In genomic region chr10:24785345-24785744, GRCm38 (mm10) we compare ENCODE assay signal across 25 mouse cellular contexts. TPM values are rescaled to one million over a fixed set of nuclear protein-coding genes. Genes with fewer than 3 reads are reported as not detected.
A peak's percentile ranks its signal among the peaks of the same experiment; 100 is the strongest.
DNase-seq lines count a peak whose midpoint lies in the region; ATAC-seq and TF ChIP-seq lines count a peak whose summit lies in the region.
"Had no signal": no experiment of that assay in that cellular context is flagged by ENCODE, and none has a peak within 500 bp of the region (broad histone marks: within the 10 kb centered on the region; RNA-seq: fewer than 3 reads in every experiment).

No protein-coding gene starts in this region.

- no peak for TF ChIP-seq CTCF in MEL (IDR thresholded peaks at IDR 0.05 in 2 of 3, conservative IDR thresholded peaks at IDR 0.05 in 1 of 3; ENCODE audit: control insufficient read depth in 1 of 3, insufficient read depth in 1 of 3, low read depth in 2 of 3, low read length in 3 of 3, poor library complexity in 1 of 3, severe bottlenecking in 1 of 3)

- TF ChIP-seq EP300 in MEL (IDR thresholded peaks at IDR 0.05; ENCODE audit: low read depth in 1 of 2, low read length in 2 of 2): no peak

- peak overlapping the region; percentile 67; the same call in 1 of the 2 replicates for H3K27ac ChIP-seq in MEL (ENCODE audit: control insufficient read depth, low read depth, low read length)
- peak overlapping the region; percentile 76 for H3K27ac ChIP-seq in liver, embryonic 13.5 days
- H3K27ac ChIP-seq in liver, embryonic 16.5 days (ENCODE audit: low read length): peak overlapping the region; percentile 49; the same call in 1 of the 2 replicates
- H3K27ac ChIP-seq: embryonic facial prominence, embryonic 12.5 days; embryonic facial prominence, embryonic 15.5 days; forebrain, embryonic 12.5 days; forebrain, embryonic 15.5 days; gastrocnemius, adult 2 months; hindbrain, embryonic 10.5 days; hindbrain, embryonic 13.5 days; hindbrain, postnatal 0 days had no signal

- H3K9ac ChIP-seq in MEL (ENCODE audit: control insufficient read depth, low read depth, low read length, poor library complexity, severe bottlenecking): 0 out of 2 replicates have a peak overlapping the region, but pooled peaks have one; percentile 7
- peak overlapping the region; percentile 10 for H3K9ac ChIP-seq in liver, embryonic 13.5 days
- H3K9ac ChIP-seq in liver, embryonic 16.5 days (ENCODE audit: low read depth, low read length): no peak overlapping the region
- H3K9ac ChIP-seq: embryonic facial prominence, embryonic 12.5 days; embryonic facial prominence, embryonic 15.5 days; forebrain, embryonic 12.5 days; forebrain, embryonic 15.5 days; hindbrain, embryonic 13.5 days had no signal

- H3K79me2 ChIP-seq in MEL (ENCODE audit: control insufficient read depth, insufficient read depth, low read length, poor library complexity): no peaks in the 10 kb centered on the region

- peaks cover 0 to 15% of the 10 kb centered on the region in 2 experiments; a peak in 2 of 4 replicates for H3K36me3 ChIP-seq in MEL (ENCODE audit: control insufficient read depth in 1 of 2, insufficient read depth in 2 of 2, low read length in 2 of 2)
- no peaks in the 10 kb centered on the region for H3K36me3 ChIP-seq in liver, embryonic 13.5 days
- no peaks in the 10 kb centered on the region for H3K36me3 ChIP-seq in liver, embryonic 16.5 days (ENCODE audit: control insufficient read depth, insufficient read depth)
- H3K36me3 ChIP-seq: embryonic facial prominence, embryonic 12.5 days; embryonic facial prominence, embryonic 15.5 days; forebrain, embryonic 12.5 days; forebrain, embryonic 15.5 days; hindbrain, embryonic 13.5 days had no signal

- peaks cover 14 to 32% of the 10 kb centered on the region in 2 experiments for H3K4me1 ChIP-seq in MEL (ENCODE audit: control insufficient read depth in 1 of 2, insufficient read depth in 2 of 2, low read length in 2 of 2)
- peaks cover 25% of the 10 kb centered on the region for H3K4me1 ChIP-seq in liver, embryonic 13.5 days (replicated peaks)
- peaks cover 2% of the 10 kb centered on the region; the same call in 1 of the 2 replicates for H3K4me1 ChIP-seq in liver, embryonic 16.5 days (ENCODE audit: control insufficient read depth, low read depth, low read length)
- H3K4me1 ChIP-seq: embryonic facial prominence, embryonic 12.5 days; forebrain, embryonic 12.5 days; hindbrain, embryonic 10.5 days; hindbrain, embryonic 13.5 days had no signal

- 0 out of 4 replicates have a peak overlapping the region, but pooled peaks of 1 of the 2 experiments have one; percentile 38 for H3K4me3 ChIP-seq in MEL (ENCODE audit: control insufficient read depth in 1 of 2, insufficient read depth in 1 of 2, low read depth in 2 of 2, low read length in 2 of 2)
- H3K4me3 ChIP-seq in liver, embryonic 13.5 days (replicated peaks): no peak overlapping the region
- no peak overlapping the region for H3K4me3 ChIP-seq in liver, embryonic 16.5 days (ENCODE audit: low read depth, low read length)
- H3K4me3 ChIP-seq: embryonic facial prominence, embryonic 12.5 days; embryonic facial prominence, embryonic 15.5 days; forebrain, embryonic 12.5 days; forebrain, embryonic 15.5 days; gastrocnemius, adult 2 months; hindbrain, embryonic 10.5 days; hindbrain, embryonic 13.5 days had no signal

- ATAC-seq in liver, embryonic 13.5 days (ENCODE audit: low read depth): peak; percentile 74
- peak; percentile 49; the same call in 1 of the 2 replicates for ATAC-seq in liver, embryonic 16.5 days (ENCODE audit: low read depth)
- no peak for ATAC-seq in erythroid progenitor cell, adult 5-6 weeks (replicated peaks; ENCODE audit: low FRiP score, poor library complexity, severe bottlenecking)
- ATAC-seq: forebrain, embryonic 15.5 days; hindbrain, postnatal 0 days; inflammation-experienced regulatory T-cells, adult 6 months; Patski had no signal

- no peak for TF ChIP-seq RAD21 in MEL (IDR thresholded peaks at IDR 0.05; ENCODE audit: low read depth, low read length)

- no peaks in the 10 kb centered on the region for H3K27me3 ChIP-seq in MEL (ENCODE audit: control insufficient read depth in 1 of 2, insufficient read depth in 2 of 2, low read length in 2 of 2)
- no peaks in the 10 kb centered on the region for H3K27me3 ChIP-seq in liver, embryonic 13.5 days
- H3K27me3 ChIP-seq in liver, embryonic 16.5 days (ENCODE audit: control insufficient read depth, insufficient read depth, low read depth, low read length): no peaks in the 10 kb centered on the region
- H3K27me3 ChIP-seq: embryonic facial prominence, embryonic 12.5 days; embryonic facial prominence, embryonic 15.5 days; forebrain, embryonic 12.5 days; forebrain, embryonic 15.5 days; hindbrain, embryonic 13.5 days had no signal

- no peak for TF ChIP-seq POLR2A in MEL (IDR thresholded peaks at IDR 0.05; ENCODE audit: control insufficient read depth in 1 of 2, insufficient read depth in 1 of 2, low read depth in 1 of 2, low read length in 2 of 2, poor library complexity in 1 of 2)

- peak; percentile 2 for DNase-seq in heart, adult 11 months
- DNase-seq in heart, adult 8-10 months (ENCODE audit: low spot score): no peak
- no peak for DNase-seq in MEL (ENCODE audit: low read depth, low spot score)
- DNase-seq in liver, embryonic 13.5 days: no peak
- DNase-seq in frontal cortex, postnatal 25 days (ENCODE audit: low spot score in 2 of 2): no peak
- DNase-seq: adrenal gland, postnatal 14 days; cerebellum, adult 11 months; cerebellum, adult 2 months; cerebellum, adult 9-11 months; cerebellum, postnatal 25 days; gastrocnemius, adult 2 months; gastrocnemius, postnatal 14 days; heart, adult 18-20 months had no signal

- WGBS in liver, embryonic 13.5 days (ENCODE audit: insufficient replicate concordance): 53% methylated on average over 4 of the region's 4 CpGs
- 48% methylated on average over 4 of the region's 4 CpGs for WGBS in liver, embryonic 16.5 days (ENCODE audit: insufficient replicate concordance)

- H3K4me2 ChIP-seq in liver, embryonic 13.5 days: peak overlapping the region; percentile 43
- H3K4me2 ChIP-seq in liver, embryonic 16.5 days (ENCODE audit: low read depth, low read length): no peak overlapping the region
- H3K4me2 ChIP-seq: embryonic facial prominence, embryonic 12.5 days; embryonic facial prominence, embryonic 15.5 days; forebrain, embryonic 12.5 days; forebrain, embryonic 15.5 days; heart, embryonic 11.5 days; hindbrain, embryonic 13.5 days had no signal

- no peaks in the 10 kb centered on the region for H3K9me3 ChIP-seq in MEL (replicated peaks; ENCODE audit: insufficient read depth, low read length)
- H3K9me3 ChIP-seq in liver, embryonic 13.5 days (replicated peaks): no peaks in the 10 kb centered on the region
- no peaks in the 10 kb centered on the region for H3K9me3 ChIP-seq in liver, embryonic 16.5 days (replicated peaks; ENCODE audit: control insufficient read depth, low read length)
- H3K9me3 ChIP-seq: embryonic facial prominence, embryonic 12.5 days; embryonic facial prominence, embryonic 15.5 days; forebrain, embryonic 12.5 days; forebrain, embryonic 15.5 days; hindbrain, embryonic 10.5 days; hindbrain, embryonic 13.5 days had no signal

TF ChIP-seq in MEL, 35 proteins besides CTCF, POLR2A, EP300 and RAD21:
- TF ChIP-seq BHLHE40 (IDR thresholded peaks at IDR 0.05; ENCODE audit: borderline replicate concordance, low read depth, low read length) (no peak), MXI1 (IDR thresholded peaks at IDR 0.05; ENCODE audit: low read depth, low read length) (no peak), NRF1 (IDR thresholded peaks at IDR 0.05; ENCODE audit: insufficient read depth, low read depth, low read length, poor library complexity, severe bottlenecking) (no peak), MAFK (IDR thresholded peaks at IDR 0.05; ENCODE audit: borderline replicate concordance, low read depth, low read length) (no peak), JUND (IDR thresholded peaks at IDR 0.05; ENCODE audit: low read depth, low read length) (no peak), POLR2AphosphoS2 (IDR thresholded peaks at IDR 0.05; ENCODE audit: low read length) (no peak), ETS1 (IDR thresholded peaks at IDR 0.05; ENCODE audit: low read depth, low read length) (no peak), SMC3 (IDR thresholded peaks at IDR 0.05; ENCODE audit: low read depth, low read length) (no peak), TAL1 (IDR thresholded peaks at IDR 0.05; ENCODE audit: low read length) (no peak), CHD2 (IDR thresholded peaks at IDR 0.05; ENCODE audit: low read length) (no peak), USF2 (IDR thresholded peaks at IDR 0.05; ENCODE audit: borderline replicate concordance in 1 of 2, insufficient read depth in 1 of 2, low read depth in 1 of 2, low read length in 2 of 2) (no peak), GABPA (IDR thresholded peaks at IDR 0.05; ENCODE audit: low read depth, low read length) (no peak), SIN3A (IDR thresholded peaks at IDR 0.05; ENCODE audit: low read length) (no peak), ZKSCAN1 (IDR thresholded peaks at IDR 0.05; ENCODE audit: low read depth, low read length) (no peak), USF1 (IDR thresholded peaks at IDR 0.05; ENCODE audit: low read depth, low read length) (no peak)

RNA-seq across cellular contexts. Expression of gene Enpp3, which starts 57.3 kb away (rescaled TPM):
- total RNA-seq in heart, adult 8-10 months (2022): 1 to 10 TPM; 1.6 to 3.5 (median 2.8) TPM
- 0.08 and 0.16 TPM in 2 replicates for total RNA-seq in MEL (2012; rRNA removed)
- polyA plus RNA-seq in MEL (2012; ENCODE audit: insufficient read depth in 1 of 2, insufficient read length in 2 of 2, low read depth in 1 of 2, low replicate concordance in 2 of 2, missing spikeins in 1 of 2): under 1 TPM in 1 of 2 experiments, not detected in 1; 0.22 TPM
- polyA plus RNA-seq in liver, embryonic 13.5 days (2015; fragmentation: Nextera tagmentation; extraction: Ambion mirVana): 2.1 and 2.4 TPM in 2 replicates
- polyA plus RNA-seq in liver, embryonic 16.5 days (2015; fragmentation: Nextera tagmentation; extraction: Ambion mirVana): 5.2 and 7.7 TPM in 2 replicates
- total RNA-seq in erythroid progenitor cell, adult 5-6 weeks (2015; ENCODE audit: low replicate concordance): 1.3 and 2.9 TPM in 2 replicates
- total RNA-seq in erythroid progenitor cell, adult 5-6 weeks (2017; ENCODE audit: low replicate concordance): 0.30 and 1.4 TPM in 2 replicates
- polyA plus RNA-seq: inflammation-experienced regulatory T-cells, adult 6 months had no signal
